Mouse (Mus musculus) frontal cortex, adult 2 months (tissue): ENCODE data around the gene Mrln. TPM values are rescaled to one million over a fixed set of nuclear protein-coding genes. Genes with fewer than 3 reads are reported as not detected.
"Not testable (repeated sequence)": the region's sequence is repeated elsewhere in the genome, so short reads cannot be mapped to it uniquely, and the experiment has no call there.

Experiments
- DNase-seq, 2 experiments: peaks; one replicate each; pipeline ENCODE4 v3.0.0; 2022; ENCODE audit warnings: low spot score in 1 of 2; ENCODE audit errors: extremely low spot score in 1 of 2
- polyA plus RNA-seq: library from polyadenylated mRNA; depleted of rRNA; stranded (reverse); fragments of >200 nt; gene quantifications from 2 replicates; pipeline ENCODE4 v1.2.3, GENCODE M21; 2012

Mrln gene
- polyA plus RNA-seq, 1 experiment: 0.36 TPM

GRCm38 (mm10) chr10:70194283-70194682 is 10.2 kb upstream of the Mrln start:
- no peak for DNase-seq

- no peak for DNase-seq
These were observed 9.2 kb upstream of the Mrln start for GRCm38 (mm10) chr10:70195279-70195678.

GRCm38 (mm10) chr10:70195786-70196185 is 8.7 kb upstream of the Mrln start:
- no peak for DNase-seq

GRCm38 (mm10) chr10:70196666-70197065 is 7.8 kb upstream of the Mrln start:
- DNase-seq: no peak

GRCm38 (mm10) chr10:70197601-70198000 is 6.9 kb upstream of the Mrln start:
- no peak for DNase-seq

- no peak for DNase-seq
These were observed 6.5 kb upstream of the Mrln start for GRCm38 (mm10) chr10:70198012-70198411.

GRCm38 (mm10) chr10:70198951-70199463 is 5.5 kb upstream of the Mrln start:
- no peak for DNase-seq

- no peak for DNase-seq
These were observed 4.8 kb upstream of the Mrln start for GRCm38 (mm10) chr10:70199466-70200210.

- DNase-seq: no peak
These were observed 3.5 kb upstream of the Mrln start for GRCm38 (mm10) chr10:70200889-70201500.

GRCm38 (mm10) chr10:70211281-70211680 is 6.8 kb downstream of the Mrln start:
- DNase-seq: no peak

GRCm38 (mm10) chr10:70220971-70221370 is 16.5 kb downstream of the Mrln start:
- no peak for DNase-seq

GRCm38 (mm10) chr10:70222231-70222630 is 17.8 kb downstream of the Mrln start:
- DNase-seq: not testable (repeated sequence)

GRCm38 (mm10) chr10:70224571-70224970 is 20.1 kb downstream of the Mrln start:
- DNase-seq: no peak

GRCm38 (mm10) chr10:70225760-70226159 is 21.3 kb downstream of the Mrln start:
- DNase-seq: no peak

GRCm38 (mm10) chr10:70226608-70227007 is 22.1 kb downstream of the Mrln start:
- no peak for DNase-seq

- no peak for DNase-seq
These were observed 25.9 kb downstream of the Mrln start for GRCm38 (mm10) chr10:70230352-70230751.

- no peak for DNase-seq
These were observed 33.5 kb downstream of the Mrln start for GRCm38 (mm10) chr10:70237936-70238335.

- DNase-seq: no peak
These were observed 38.4 kb downstream of the Mrln start for GRCm38 (mm10) chr10:70242751-70243444.

GRCm38 (mm10) chr10:70244921-70245558 is 40.6 kb downstream of the Mrln start, which contains the start of gene Slc16a9:
TSS of gene Slc16a9 (plus strand) at chr10:70245100.
- DNase-seq: peak in 1 of 2 experiments; percentile 20

- no peak for DNase-seq
These were observed 41.1 kb downstream of the Mrln start for GRCm38 (mm10) chr10:70245559-70245945.

- no peak for DNase-seq
These were observed 41.6 kb downstream of the Mrln start for GRCm38 (mm10) chr10:70246076-70246475.
